Mouse (Mus musculus): ENCODE data around the gene Mark2. TPM values are rescaled to one million over a fixed set of nuclear protein-coding genes. Genes with fewer than 3 reads are reported as not detected.

Mark2 gene
- polyA plus RNA-seq, 1 experiment from 2014 or later = 49.1 TPM

GRCm38 (mm10) chr19:7267781-7268721 lies 73.6 kb downstream of the Mark2 start:
- H3K4me1 ChIP-seq = peaks cover 68% of the 10 kb centered on the region
- DNase-seq (ENCODE audit: low spot score) = peak; percentile 96
- H3K36me3 ChIP-seq (replicated peaks) = peaks cover 36% of the 10 kb centered on the region
- WGBS = 1% methylated on average over 97 of the region's 97 CpGs
- peak overlapping the region; percentile 99 for H3K27ac ChIP-seq (replicated peaks)
- peak overlapping the region; percentile 92 for H3K4me3 ChIP-seq
- H3K27me3 ChIP-seq (replicated peaks; ENCODE audit: low read depth, poor library complexity, severe bottlenecking) = no peaks in the 10 kb centered on the region
- no peaks in the 10 kb centered on the region for H3K9me3 ChIP-seq

GRCm38 (mm10) chr19:7267091-7267741 lies 74.4 kb downstream of the Mark2 start, which contains the start of gene Rcor2:
Gene Rcor2 (plus strand): TSS chr19:7267325.
- Histone ChIP-seq H3K36me3 (replicated peaks) (peaks cover 27% of the 10 kb centered on the region), H3K27me3 (replicated peaks; ENCODE audit: low read depth, poor library complexity, severe bottlenecking) (no peaks in the 10 kb centered on the region), H3K4me3 (peak within 1 kb of the TSS; percentile 92), H3K27ac (replicated peaks) (peak within 1 kb of the TSS; percentile 99), H3K9me3 (0 out of 2 replicates have a peak, but pooled peaks cover under 1% of the 10 kb centered on the region), H3K4me1 (peaks cover 68% of the 10 kb centered on the region)
- peak; percentile 89 for DNase-seq (ENCODE audit: low spot score)
- WGBS = under 1% methylated on average over 28 of the region's 28 CpGs

GRCm38 (mm10) chr19:7266421-7266831 lies 75.2 kb downstream of the Mark2 start:
- Histone ChIP-seq H3K9me3 (0 out of 2 replicates have a peak, but pooled peaks cover 4% of the 10 kb centered on the region), H3K27ac (replicated peaks) (peak overlapping the region; percentile 99), H3K36me3 (replicated peaks) (peaks cover 19% of the 10 kb centered on the region), H3K4me1 (peaks cover 67% of the 10 kb centered on the region), H3K27me3 (replicated peaks; ENCODE audit: low read depth, poor library complexity, severe bottlenecking) (no peaks in the 10 kb centered on the region), H3K4me3 (peak overlapping the region; percentile 92)
- 31% methylated on average over 4 of the region's 4 CpGs for WGBS
- peak; percentile 44 for DNase-seq (ENCODE audit: low spot score)

- peak overlapping the region; percentile 92 for H3K4me3 ChIP-seq
- DNase-seq (ENCODE audit: low spot score) = peak; percentile 81
- 12% methylated on average over 14 of the region's 14 CpGs for WGBS
- peaks cover 59% of the 10 kb centered on the region for H3K4me1 ChIP-seq
- peak overlapping the region; percentile 99 for H3K27ac ChIP-seq (replicated peaks)
- H3K36me3 ChIP-seq (replicated peaks) = peaks cover 11% of the 10 kb centered on the region
- 0 out of 2 replicates have a peak, but pooled peaks cover 4% of the 10 kb centered on the region for H3K9me3 ChIP-seq
- no peaks in the 10 kb centered on the region for H3K27me3 ChIP-seq (replicated peaks; ENCODE audit: low read depth, poor library complexity, severe bottlenecking)
These were observed 76.0 kb downstream of the Mark2 start for GRCm38 (mm10) chr19:7265478-7266191.

GRCm38 (mm10) chr19:7264766-7265331 lies 76.8 kb downstream of the Mark2 start:
- 12% methylated on average over 6 of the region's 6 CpGs for WGBS
- peak; percentile 57 for DNase-seq (ENCODE audit: low spot score)
- Histone ChIP-seq H3K36me3 (replicated peaks) (peaks cover 4% of the 10 kb centered on the region), H3K27me3 (replicated peaks; ENCODE audit: low read depth, poor library complexity, severe bottlenecking) (no peaks in the 10 kb centered on the region), H3K4me1 (peaks cover 51% of the 10 kb centered on the region), H3K4me3 (peak overlapping the region; percentile 92), H3K27ac (replicated peaks) (peak overlapping the region; percentile 99), H3K9me3 (0 out of 2 replicates have a peak, but pooled peaks cover 4% of the 10 kb centered on the region)

GRCm38 (mm10) chr19:7264088-7264765 lies 77.4 kb downstream of the Mark2 start:
- Histone ChIP-seq H3K4me1 (peaks cover 45% of the 10 kb centered on the region), H3K36me3 (replicated peaks) (no peaks in the 10 kb centered on the region), H3K4me3 (peak overlapping the region; percentile 92), H3K9me3 (0 out of 2 replicates have a peak, but pooled peaks cover 4% of the 10 kb centered on the region), H3K27ac (replicated peaks) (peak overlapping the region; percentile 99), H3K27me3 (replicated peaks; ENCODE audit: low read depth, poor library complexity, severe bottlenecking) (no peaks in the 10 kb centered on the region)
- DNase-seq (ENCODE audit: low spot score) = peak; percentile 90
- WGBS = 20% methylated on average over 9 of the region's 9 CpGs

- Histone ChIP-seq H3K4me1 (peaks cover 38% of the 10 kb centered on the region), H3K27me3 (replicated peaks; ENCODE audit: low read depth, poor library complexity, severe bottlenecking) (no peaks in the 10 kb centered on the region), H3K36me3 (replicated peaks) (no peaks in the 10 kb centered on the region), H3K9me3 (0 out of 2 replicates have a peak, but pooled peaks cover 4% of the 10 kb centered on the region), H3K4me3 (no peak overlapping the region), H3K27ac (replicated peaks) (no peak overlapping the region)
- WGBS = 92% methylated on average over 1 of the region's 1 CpGs
- no peak for DNase-seq (ENCODE audit: low spot score)
These were observed 79.1 kb downstream of the Mark2 start for GRCm38 (mm10) chr19:7262592-7262991.

- Histone ChIP-seq H3K36me3 (replicated peaks) (no peaks in the 10 kb centered on the region), H3K27ac (replicated peaks) (no peak overlapping the region), H3K4me1 (peaks cover 31% of the 10 kb centered on the region), H3K4me3 (no peak overlapping the region), H3K9me3 (0 out of 2 replicates have a peak, but pooled peaks cover 4% of the 10 kb centered on the region), H3K27me3 (replicated peaks; ENCODE audit: low read depth, poor library complexity, severe bottlenecking) (no peaks in the 10 kb centered on the region)
- DNase-seq (ENCODE audit: low spot score) = no peak
- WGBS = 91% methylated on average over 3 of the region's 3 CpGs
These were observed 79.7 kb downstream of the Mark2 start for GRCm38 (mm10) chr19:7261964-7262363.

- H3K27me3 ChIP-seq (replicated peaks; ENCODE audit: low read depth, poor library complexity, severe bottlenecking) = no peaks in the 10 kb centered on the region
- WGBS = 96% methylated on average over 1 of the region's 1 CpGs
- no peak overlapping the region for H3K4me3 ChIP-seq
- DNase-seq (ENCODE audit: low spot score) = no peak
- 0 out of 2 replicates have a peak, but pooled peaks cover 4% of the 10 kb centered on the region for H3K9me3 ChIP-seq
- H3K27ac ChIP-seq (replicated peaks) = no peak overlapping the region
- H3K36me3 ChIP-seq (replicated peaks) = no peaks in the 10 kb centered on the region
- H3K4me1 ChIP-seq = peaks cover 27% of the 10 kb centered on the region
These were observed 80.2 kb downstream of the Mark2 start for GRCm38 (mm10) chr19:7261476-7261875.

GRCm38 (mm10) chr19:7257881-7258280 lies 83.8 kb downstream of the Mark2 start:
- H3K36me3 ChIP-seq (replicated peaks) = no peaks in the 10 kb centered on the region
- no peaks in the 10 kb centered on the region for H3K4me1 ChIP-seq
- no peak overlapping the region for H3K27ac ChIP-seq (replicated peaks)
- H3K27me3 ChIP-seq (replicated peaks; ENCODE audit: low read depth, poor library complexity, severe bottlenecking) = no peaks in the 10 kb centered on the region
- H3K9me3 ChIP-seq = 0 out of 2 replicates have a peak, but pooled peaks cover 4% of the 10 kb centered on the region
- no peak for DNase-seq (ENCODE audit: low spot score)
- 84% methylated on average over 5 of the region's 5 CpGs for WGBS
- no peak overlapping the region for H3K4me3 ChIP-seq

GRCm38 (mm10) chr19:7246021-7246420 lies 95.6 kb downstream of the Mark2 start:
- Histone ChIP-seq H3K4me3 (no peak overlapping the region), H3K27me3 (replicated peaks; ENCODE audit: low read depth, poor library complexity, severe bottlenecking) (0 out of 2 replicates have a peak, but pooled peaks cover 5% of the 10 kb centered on the region)

More at GRCm38 (mm10) chr19:7246021-7246420, 95.6 kb downstream of the Mark2 start:
- WGBS = 79% methylated on average over 3 of the region's 3 CpGs
- H3K27ac ChIP-seq (replicated peaks) = no peak overlapping the region
- H3K9me3 ChIP-seq = no peaks in the 10 kb centered on the region
- no peaks in the 10 kb centered on the region for H3K36me3 ChIP-seq (replicated peaks)
- peaks cover 8% of the 10 kb centered on the region for H3K4me1 ChIP-seq
- DNase-seq (ENCODE audit: low spot score) = no peak
